Mouse (Mus musculus) ES-E14 (cell line): ENCODE results near the gene Zfp759. TPM values are rescaled to one million over a fixed set of nuclear protein-coding genes. Genes with fewer than 3 reads are reported as not detected.
"Not testable (repeated sequence)": the region's sequence is repeated elsewhere in the genome, so short reads cannot be mapped to it uniquely, and the experiment has no call there.

Experiments used
- DNase-seq: peaks from one replicate; pipeline ENCODE4 v3.0.0-alpha.2; 2013; ENCODE audit warnings: low read depth, low spot score
- H3K27ac ChIP-seq: 2 replicates; pipeline ENCODE4 v1.5.1; 2012; ENCODE audit warnings: low read depth, mild to moderate bottlenecking, low read length, moderate library complexity, mixed read lengths; ENCODE audit not compliant: poor library complexity, insufficient read depth, severe bottlenecking
- H3K36me3 ChIP-seq: 2 replicates; pipeline ENCODE4 v1.6.1; 2012; ENCODE audit warnings: mild to moderate bottlenecking, low read length, moderate library complexity, mixed read lengths; ENCODE audit not compliant: control insufficient read depth, poor library complexity, insufficient read depth, severe bottlenecking
- H3K4me1 ChIP-seq, 2 experiments: fragments of 150-350 bp in 1 of 2; sonication (generic) in 1 of 2; 2 replicates each; pipeline ENCODE4 v1.6.1; 2012; ENCODE audit warnings: low read length in 2 of 2, mild to moderate bottlenecking in 1 of 2, mixed read lengths in 1 of 2; ENCODE audit not compliant: control insufficient read depth in 2 of 2, insufficient read depth in 2 of 2, poor library complexity in 1 of 2
- H3K4me3 ChIP-seq, 2 experiments: fragments of 150-350 bp in 1 of 2; sonication (generic) in 1 of 2; 2 replicates each; pipeline ENCODE4 v1.5.1; 2012; ENCODE audit warnings: low read length in 2 of 2, low read depth in 1 of 2, mild to moderate bottlenecking in 1 of 2, mixed read lengths in 1 of 2; ENCODE audit not compliant: insufficient read depth in 1 of 2, poor library complexity in 1 of 2, severe bottlenecking in 1 of 2
- H3K9ac ChIP-seq: 2 replicates; pipeline ENCODE4 v1.6.1; 2012; ENCODE audit warnings: low read depth, mild to moderate bottlenecking, low read length, mixed read lengths; ENCODE audit not compliant: poor library complexity, insufficient read depth, severe bottlenecking
- H3K9me3 ChIP-seq: fragments of 150-350 bp; sonication (generic); 2 replicates; pipeline ENCODE4 v1.6.1; 2012; ENCODE audit warnings: low read depth, mild to moderate bottlenecking, low read length; ENCODE audit not compliant: control insufficient read depth, insufficient read depth
- CHD2 ChIP-seq: IDR thresholded peaks from 2 replicates; pipeline ENCODE4 v1.6.1; 2014; ENCODE audit warnings: mild to moderate bottlenecking, low read depth, low read length, inconsistent platforms
- HCFC1 ChIP-seq: IDR thresholded peaks from 2 replicates; pipeline ENCODE4 v1.6.1; 2012; ENCODE audit warnings: low read length, inconsistent platforms, borderline replicate concordance; ENCODE audit not compliant: insufficient read depth
- MAFK ChIP-seq: IDR thresholded peaks from 2 replicates; pipeline ENCODE4 v1.6.1; 2014; ENCODE audit warnings: mild to moderate bottlenecking, low read depth, low read length, inconsistent platforms; ENCODE audit not compliant: insufficient read depth
- ZC3H11A ChIP-seq: IDR thresholded peaks from 2 replicates; pipeline ENCODE4 v1.6.1; 2012; ENCODE audit warnings: low read depth, mild to moderate bottlenecking, inconsistent platforms, low read length, borderline replicate concordance
- ZNF384 ChIP-seq: IDR thresholded peaks from 2 replicates; pipeline ENCODE4 v1.6.1; 2012; ENCODE audit warnings: low read depth, low read length, inconsistent platforms
- in situ Hi-C, 2 experiments: fragments of 600-800 bp; cut with MboI; formaldehyde crosslinking; loops; one replicate each; pipeline ENCODE4 v1.15.1; 2025; ENCODE audit warnings: low sequenced_read_pairs in 2 of 2, inconsistent platforms in 1 of 2; ENCODE audit not compliant: unreplicated experiment in 2 of 2
- total RNA-seq: library from RNA; depleted of rRNA; stranded (reverse); fragments of 300-350 nt; gene quantifications from 2 replicates; pipeline ENCODE4 v1.2.3, GENCODE M21; 2012; rRNA removed

The Zfp759 gene
- total RNA-seq, result 3.8 and 4.8 TPM in 2 replicates

- DNase-seq, H3K36me3 ChIP-seq, H3K27ac ChIP-seq, H3K9ac ChIP-seq, H3K9me3 ChIP-seq, H3K4me1 ChIP-seq, in situ Hi-C loops, H3K4me3 ChIP-seq: not testable (repeated sequence)
Observed at GRCm38 (mm10) chr13:67121360-67121759, at the start of gene Zfp759. Gene Zfp759 (plus strand): TSS chr13:67121660.

GRCm38 (mm10) chr13:67072786-67073185, 48.7 kb upstream of the Zfp759 start:
- no peaks in the 10 kb centered on the region for H3K4me1 ChIP-seq
- H3K36me3 ChIP-seq, result no peaks in the 10 kb centered on the region
- TF ChIP-seq HCFC1 (no peak), CHD2 (no peak), ZC3H11A (no peak), ZNF384 (no peak), MAFK (no peak)
- H3K9ac ChIP-seq, result no peak overlapping the region
- DNase-seq, result no peak
- no peak overlapping the region for H3K27ac ChIP-seq
- peak overlapping the region in 1 of 2 experiments; percentile 21; a peak in 2 of 4 replicates for H3K4me3 ChIP-seq
- in situ Hi-C loops, result no loop called here
- H3K9me3 ChIP-seq, result no peaks in the 10 kb centered on the region

GRCm38 (mm10) chr13:67077244-67077643, 44.2 kb upstream of the Zfp759 start:
- no peaks in the 10 kb centered on the region for H3K9me3 ChIP-seq
- H3K36me3 ChIP-seq, result no peaks in the 10 kb centered on the region
- in situ Hi-C loops, result no loop called here

GRCm38 (mm10) chr13:67081142-67081713, 40.2 kb upstream of the Zfp759 start:
- peak overlapping the region; percentile 87 to 92 for H3K4me3 ChIP-seq
- peaks cover 0 to 2% of the 10 kb centered on the region in 2 experiments; a peak in 1 of 4 replicates for H3K4me1 ChIP-seq
- peak overlapping the region; percentile 94 for H3K27ac ChIP-seq
- in situ Hi-C loops, result no loop called here
- DNase-seq, result peak; percentile 73
- TF ChIP-seq MAFK, result 0 out of 2 replicates have a peak, but pooled peaks have one; percentile 39
- TF ChIP-seq HCFC1, result peak; percentile 87
- no peak for TF ChIP-seq ZC3H11A
- no peaks in the 10 kb centered on the region for H3K9me3 ChIP-seq
- peak overlapping the region; percentile 79 for H3K9ac ChIP-seq
- no peaks in the 10 kb centered on the region for H3K36me3 ChIP-seq

More at GRCm38 (mm10) chr13:67077244-67077643, 44.2 kb upstream of the Zfp759 start:
- H3K27ac ChIP-seq, result no peak overlapping the region
- H3K9ac ChIP-seq, result no peak overlapping the region
- no peak for DNase-seq
- TF ChIP-seq CHD2 (no peak), ZNF384 (no peak), MAFK (no peak)
- H3K4me1 ChIP-seq, result 0 out of 4 replicates have a peak, but pooled peaks cover 0 to 1% of the 10 kb centered on the region in 2 experiments
- no peak overlapping the region for H3K4me3 ChIP-seq

GRCm38 (mm10) chr13:67081946-67082345, 39.5 kb upstream of the Zfp759 start:
- no peaks in the 10 kb centered on the region for H3K9me3 ChIP-seq
- in situ Hi-C loops, result no loop called here
- peaks cover 0 to 2% of the 10 kb centered on the region in 2 experiments; a peak in 1 of 4 replicates for H3K4me1 ChIP-seq
- no peaks in the 10 kb centered on the region for H3K36me3 ChIP-seq
- peak overlapping the region; percentile 87 to 92 for H3K4me3 ChIP-seq
- TF ChIP-seq CHD2, result no peak
- TF ChIP-seq ZC3H11A, result no peak
- no peak for TF ChIP-seq MAFK
- TF ChIP-seq ZNF384, result no peak
- no peak for TF ChIP-seq HCFC1
- no peak overlapping the region for H3K9ac ChIP-seq
- no peak overlapping the region; the same call in 1 of the 2 replicates for H3K27ac ChIP-seq
- peak; percentile 29 for DNase-seq
